Comparison of ENCODE assay signal across 9 mouse cellular contexts in the genomic region with DNA sequence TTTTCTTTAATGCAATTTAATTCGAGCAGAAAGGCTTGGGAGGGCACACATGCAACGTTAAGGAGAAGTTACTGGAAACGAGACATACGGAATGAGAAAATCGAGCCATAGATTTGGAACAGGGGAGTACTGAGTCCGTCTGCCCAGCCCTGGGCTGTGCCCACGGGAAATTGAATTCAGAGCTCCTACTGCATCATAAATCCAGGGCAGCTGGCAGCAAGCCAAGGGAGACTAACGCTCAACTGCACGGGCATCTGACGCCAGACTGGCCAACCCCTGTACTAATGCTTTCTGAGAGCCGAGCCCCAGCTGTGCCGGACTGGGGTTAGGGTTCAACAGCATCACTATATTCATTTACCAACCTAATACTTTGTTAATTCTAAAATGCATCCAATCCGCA. TPM values are rescaled to one million over a fixed set of nuclear protein-coding genes. Genes with fewer than 3 reads are reported as not detected.
DNase-seq lines count a peak whose midpoint lies in the region; ATAC-seq lines count a peak whose summit lies in the region.
"Had no signal": no experiment of that assay in that cellular context is flagged by ENCODE, and none has a peak within 500 bp of the region (broad histone marks: within the 10 kb centered on the region; RNA-seq: fewer than 3 reads in every experiment).

No protein-coding gene starts in this region.

- intact Hi-C loops in left cerebral cortex, postnatal 14 days (cut with DNase I), result loop anchor here (5.0 kb wide), 2 partner anchors 71 to 91 kb away; no protein-coding TSS in a partner anchor

- peak; percentile 54 to 63 for DNase-seq in left cerebral cortex, postnatal 14 days (ENCODE audit: low spot score in 2 of 2)
- no peak for DNase-seq in left cerebral cortex, adult 18-20 months (ENCODE audit: low spot score in 2 of 2)
- peak; percentile 90 for DNase-seq in adrenal gland, postnatal 25 days
- peak; percentile 66 for DNase-seq in hindbrain, embryonic 14.5 days (ENCODE audit: low spot score)
- DNase-seq in right cerebral cortex, postnatal 36 days (ENCODE audit: low spot score in 2 of 2), result peak; percentile 33 to 42
- no peak for DNase-seq in spleen, adult 12 weeks (ENCODE audit: low spot score)
- DNase-seq in embryo, embryonic 10 days (ENCODE audit: low spot score), result no peak

- WGBS in hindbrain, embryonic 14.5 days, result 30% methylated on average over 13 of the region's 13 CpGs
- WGBS in limb, embryonic 13.5 days, result 12% methylated on average over 13 of the region's 13 CpGs

- no peaks in the 10 kb centered on the region for H3K9me3 ChIP-seq in hindbrain, embryonic 14.5 days (ENCODE audit: control insufficient read depth, low read length)
- no peaks in the 10 kb centered on the region for H3K9me3 ChIP-seq in limb, embryonic 13.5 days
- H3K9me3 ChIP-seq: megakaryocyte, embryonic 14.5 days had no signal

- peak; percentile 41; the same call in 1 of the 2 replicates for ATAC-seq in hindbrain, embryonic 14.5 days (ENCODE audit: low FRiP score)
- ATAC-seq in limb, embryonic 13.5 days (ENCODE audit: low FRiP score, low read depth), result peak; percentile 14; the same call in 1 of the 2 replicates

- H3K4me2 ChIP-seq in hindbrain, embryonic 14.5 days (replicated peaks), result 0 out of 2 replicates have a peak overlapping the region, but pooled peaks have one; percentile 7
- H3K4me2 ChIP-seq in limb, embryonic 13.5 days (replicated peaks), result peak overlapping the region; percentile 34; the same call in 1 of the 2 replicates

- H3K27me3 ChIP-seq in hindbrain, embryonic 14.5 days (ENCODE audit: control insufficient read depth, insufficient read depth, low read length), result no peaks in the 10 kb centered on the region
- no peaks in the 10 kb centered on the region for H3K27me3 ChIP-seq in limb, embryonic 13.5 days

- no peaks in the 10 kb centered on the region for H3K36me3 ChIP-seq in hindbrain, embryonic 14.5 days (replicated peaks; ENCODE audit: control insufficient read depth, insufficient read depth)
- H3K36me3 ChIP-seq in limb, embryonic 13.5 days, result no peaks in the 10 kb centered on the region

- peaks cover 29% of the 10 kb centered on the region for H3K4me1 ChIP-seq in hindbrain, embryonic 14.5 days (replicated peaks; ENCODE audit: control insufficient read depth, insufficient read depth, low read length)
- H3K4me1 ChIP-seq in limb, embryonic 13.5 days, result peaks cover 62% of the 10 kb centered on the region

- no peak overlapping the region for H3K27ac ChIP-seq in hindbrain, embryonic 14.5 days
- no peak overlapping the region; the same call in 1 of the 2 replicates for H3K27ac ChIP-seq in limb, embryonic 13.5 days

- H3K4me3 ChIP-seq in hindbrain, embryonic 14.5 days (replicated peaks; ENCODE audit: low read length), result no peak overlapping the region
- no peak overlapping the region for H3K4me3 ChIP-seq in limb, embryonic 13.5 days
- H3K4me3 ChIP-seq: megakaryocyte, embryonic 14.5 days had no signal

- H3K9ac ChIP-seq in hindbrain, embryonic 14.5 days, result no peak overlapping the region
- H3K9ac ChIP-seq in limb, embryonic 13.5 days, result no peak overlapping the region

RNA-seq across cellular contexts. Expression of gene Cyth3, which starts 1.3 kb away (rescaled TPM):
- 10 to 100 TPM; 53.5 to 59.4 TPM for total RNA-seq in left cerebral cortex, postnatal 14 days (2021)
- total RNA-seq in left cerebral cortex, adult 18-20 months (2021), result 10 to 100 TPM; 31.2 to 34.7 TPM
- 156 and 193 TPM in 2 replicates for total RNA-seq in adrenal gland, postnatal 25 days (2021)
- 39.9 and 40.9 TPM in 2 replicates for polyA plus RNA-seq in hindbrain, embryonic 14.5 days (2014; fragmentation: Nextera tagmentation; extraction: Ambion mirVana)
- polyA plus RNA-seq in limb, embryonic 13.5 days (2015; fragmentation: Nextera tagmentation; extraction: Ambion mirVana), result 60.7 and 61.3 TPM in 2 replicates

Comparison
In these comparisons a context has a peak if more than half of its experiments do, and no peak if none do; other contexts are left out.
1. DNase-seq: peak in left cerebral cortex, postnatal 14 days (2 of 2), adrenal gland, postnatal 25 days (single experiment), hindbrain, embryonic 14.5 days (single experiment) and right cerebral cortex, postnatal 36 days (2 of 2); none in left cerebral cortex, adult 18-20 months (0 of 2), spleen, adult 12 weeks (single experiment) and embryo, embryonic 10 days (single experiment).